Mouse (Mus musculus) neural tube, embryonic 12.5 days (tissue): ENCODE data around the gene Ttll6. TPM values are rescaled to one million over a fixed set of nuclear protein-coding genes. Genes with fewer than 3 reads are reported as not detected.

ENCODE experiments used
- ATAC-seq: fragments of 200-750 bp; cut with Nextera tagmentation; 2 replicates; pipeline ENCODE4 v1.8.0; 2017; ENCODE audit warnings: low read depth, mild to moderate bottlenecking, moderate TSS enrichment, moderate library complexity; ENCODE audit not compliant: low FRiP score
- H3K27ac ChIP-seq: fragments of 300-500 bp; sonication (generic); 2 replicates; pipeline ENCODE4 v1.5.1; 2016
- H3K27me3 ChIP-seq: fragments of 300-500 bp; sonication (generic); replicated peaks from 2 replicates; pipeline ENCODE4 v1.6.1; 2016; ENCODE audit warnings: mild to moderate bottlenecking
- H3K36me3 ChIP-seq: fragments of 300-500 bp; sonication (generic); 2 replicates; pipeline ENCODE4 v1.6.1; 2016; ENCODE audit warnings: mild to moderate bottlenecking
- H3K4me1 ChIP-seq: fragments of 300-500 bp; sonication (generic); 2 replicates; pipeline ENCODE4 v1.6.1; 2016
- H3K4me2 ChIP-seq: fragments of 300-500 bp; sonication (generic); replicated peaks from 2 replicates; pipeline ENCODE4 v1.6.1; 2016; ENCODE audit warnings: mild to moderate bottlenecking
- H3K4me3 ChIP-seq: fragments of 300-500 bp; sonication (generic); 2 replicates; pipeline ENCODE4 v1.5.1; 2016
- H3K9ac ChIP-seq: fragments of 300-500 bp; sonication (generic); 2 replicates; pipeline ENCODE4 v1.6.1; 2016; ENCODE audit warnings: mild to moderate bottlenecking
- H3K9me3 ChIP-seq: fragments of 300-500 bp; sonication (generic); 2 replicates; pipeline ENCODE4 v1.6.1; 2016; ENCODE audit warnings: mild to moderate bottlenecking
- WGBS: fragments of 180-500 bp; shearing (Covaris S2); methylation state at CpG from one replicate; pipeline ENCODE4 v1.1.7; 2016; 5-methylcytosine and 5-hydroxymethylcytosine counted together
- polyA plus RNA-seq: library from polyadenylated mRNA; unstranded; fragments of >200 nt; fragmentation: Nextera tagmentation; extraction: Ambion mirVana; gene quantifications from 2 replicates; pipeline ENCODE4 v1.2.1, GENCODE M21; 2016

Gene Ttll6
- polyA plus RNA-seq, 1 experiment from 2014 or later, result not detected

GRCm38 (mm10) chr11:96181061-96181460 lies 47.5 kb downstream of the Ttll6 start:
- Histone ChIP-seq H3K27me3 (peaks cover 95% of the 10 kb centered on the region), H3K4me2 (no peak overlapping the region), H3K4me3 (no peak overlapping the region), H3K27ac (no peak overlapping the region), H3K36me3 (no peaks in the 10 kb centered on the region), H3K4me1 (no peaks in the 10 kb centered on the region; the same call in 1 of the 2 replicates), H3K9me3 (0 out of 2 replicates have a peak, but pooled peaks cover 8% of the 10 kb centered on the region), H3K9ac (no peak overlapping the region)
- WGBS, result 18% methylated on average over 4 of the region's 4 CpGs
- no peak for ATAC-seq

GRCm38 (mm10) chr11:96184233-96184632 lies 50.6 kb downstream of the Ttll6 start:
- no peaks in the 10 kb centered on the region for H3K36me3 ChIP-seq
- no peak overlapping the region for H3K4me3 ChIP-seq
- 0 out of 2 replicates have a peak, but pooled peaks cover 8% of the 10 kb centered on the region for H3K9me3 ChIP-seq
- ATAC-seq, result no peak
- H3K27ac ChIP-seq, result no peak overlapping the region
- no peaks in the 10 kb centered on the region for H3K4me1 ChIP-seq
- H3K4me2 ChIP-seq, result no peak overlapping the region
- peaks cover 99% of the 10 kb centered on the region for H3K27me3 ChIP-seq
- no peak overlapping the region for H3K9ac ChIP-seq

- Histone ChIP-seq H3K36me3 (no peaks in the 10 kb centered on the region), H3K4me1 (0 out of 2 replicates have a peak, but pooled peaks cover 5% of the 10 kb centered on the region), H3K4me2 (no peak overlapping the region), H3K4me3 (no peak overlapping the region), H3K27ac (no peak overlapping the region), H3K27me3 (peaks cover 98% of the 10 kb centered on the region), H3K9me3 (0 out of 2 replicates have a peak, but pooled peaks cover 8% of the 10 kb centered on the region), H3K9ac (no peak overlapping the region)
- 13% methylated on average over 4 of the region's 4 CpGs for WGBS
- no peak for ATAC-seq
Observed at GRCm38 (mm10) chr11:96187321-96187720, 53.7 kb downstream of the Ttll6 start.

- Histone ChIP-seq H3K36me3 (no peaks in the 10 kb centered on the region), H3K4me1 (peaks cover 17% of the 10 kb centered on the region), H3K4me3 (no peak overlapping the region), H3K9ac (no peak overlapping the region), H3K4me2 (peak overlapping the region; percentile 18; the same call in 1 of the 2 replicates), H3K27me3 (peaks cover 98% of the 10 kb centered on the region), H3K27ac (no peak overlapping the region), H3K9me3 (no peaks in the 10 kb centered on the region)
- ATAC-seq, result no peak
- WGBS, result under 1% methylated on average over 28 of the region's 28 CpGs
Observed at GRCm38 (mm10) chr11:96189810-96190522, 56.4 kb downstream of the Ttll6 start.

- 2% methylated on average over 5 of the region's 5 CpGs for WGBS
- H3K4me1 ChIP-seq, result peaks cover 17% of the 10 kb centered on the region
Observed at GRCm38 (mm10) chr11:96191132-96191531, 57.5 kb downstream of the Ttll6 start.

GRCm38 (mm10) chr11:96193521-96194400 lies 60.2 kb downstream of the Ttll6 start, which contains the start of gene Hoxb13:
Gene Hoxb13 (plus strand): TSS chr11:96194316.
- Histone ChIP-seq H3K9me3 (no peaks in the 10 kb centered on the region), H3K27ac (no peak within 1 kb of the TSS), H3K4me3 (peak within 1 kb of the TSS; percentile 23), H3K4me2 (peak within 1 kb of the TSS; percentile 52), H3K9ac (no peak within 1 kb of the TSS), H3K4me1 (peaks cover 17% of the 10 kb centered on the region), H3K36me3 (no peaks in the 10 kb centered on the region), H3K27me3 (peaks cover 98% of the 10 kb centered on the region)
- ATAC-seq, result no peak
- under 1% methylated on average over 35 of the region's 35 CpGs for WGBS

More at GRCm38 (mm10) chr11:96191132-96191531, 57.5 kb downstream of the Ttll6 start:
- H3K27ac ChIP-seq, result no peak overlapping the region
- H3K9ac ChIP-seq, result no peak overlapping the region
- peaks cover 98% of the 10 kb centered on the region for H3K27me3 ChIP-seq
- no peak overlapping the region for H3K4me3 ChIP-seq
- H3K9me3 ChIP-seq, result no peaks in the 10 kb centered on the region
- ATAC-seq, result no peak
- H3K36me3 ChIP-seq, result no peaks in the 10 kb centered on the region
- no peak overlapping the region for H3K4me2 ChIP-seq

- ATAC-seq, result no peak
- Histone ChIP-seq H3K9ac (no peak overlapping the region), H3K27me3 (peaks cover 98% of the 10 kb centered on the region), H3K4me2 (peak overlapping the region; percentile 52), H3K27ac (no peak overlapping the region), H3K36me3 (no peaks in the 10 kb centered on the region), H3K9me3 (no peaks in the 10 kb centered on the region), H3K4me3 (peak overlapping the region; percentile 23), H3K4me1 (peaks cover 17% of the 10 kb centered on the region)
- under 1% methylated on average over 10 of the region's 10 CpGs for WGBS
Observed at GRCm38 (mm10) chr11:96194401-96194710, 60.8 kb downstream of the Ttll6 start.

GRCm38 (mm10) chr11:96194961-96195640 lies 61.5 kb downstream of the Ttll6 start:
- no peak overlapping the region for H3K9ac ChIP-seq
- 4% methylated on average over 11 of the region's 11 CpGs for WGBS
- no peak overlapping the region for H3K27ac ChIP-seq
- no peaks in the 10 kb centered on the region for H3K9me3 ChIP-seq
- no peak for ATAC-seq
- peaks cover 100% of the 10 kb centered on the region for H3K27me3 ChIP-seq
- no peak overlapping the region for H3K4me3 ChIP-seq
- H3K36me3 ChIP-seq, result no peaks in the 10 kb centered on the region
- peak overlapping the region; percentile 52; the same call in 1 of the 2 replicates for H3K4me2 ChIP-seq
- H3K4me1 ChIP-seq, result peaks cover 17% of the 10 kb centered on the region

- Histone ChIP-seq H3K4me2 (no peak overlapping the region), H3K36me3 (no peaks in the 10 kb centered on the region), H3K9ac (no peak overlapping the region), H3K27ac (no peak overlapping the region), H3K27me3 (peaks cover 100% of the 10 kb centered on the region), H3K4me3 (no peak overlapping the region), H3K4me1 (peaks cover 17% of the 10 kb centered on the region), H3K9me3 (no peaks in the 10 kb centered on the region)
- ATAC-seq, result no peak
- WGBS, result 2% methylated on average over 20 of the region's 20 CpGs
Observed at GRCm38 (mm10) chr11:96195769-96196280, 62.2 kb downstream of the Ttll6 start.

GRCm38 (mm10) chr11:96198642-96199041 lies 65.1 kb downstream of the Ttll6 start:
- ATAC-seq, result no peak
- no peak overlapping the region for H3K27ac ChIP-seq
- 0% methylated on average over 12 of the region's 12 CpGs for WGBS

GRCm38 (mm10) chr11:96199181-96200086 lies 65.8 kb downstream of the Ttll6 start:
- H3K27me3 ChIP-seq, result peaks cover 99% of the 10 kb centered on the region
- H3K9me3 ChIP-seq, result no peaks in the 10 kb centered on the region
- peak overlapping the region; percentile 5; the same call in 1 of the 2 replicates for H3K4me3 ChIP-seq
- H3K9ac ChIP-seq, result no peak overlapping the region
- 2% methylated on average over 22 of the region's 22 CpGs for WGBS
- no peak for ATAC-seq
- peaks cover 10% of the 10 kb centered on the region; the same call in 1 of the 2 replicates for H3K4me1 ChIP-seq
- H3K4me2 ChIP-seq, result peak overlapping the region; percentile 34
- no peak overlapping the region for H3K27ac ChIP-seq
- no peaks in the 10 kb centered on the region for H3K36me3 ChIP-seq

More at GRCm38 (mm10) chr11:96198642-96199041, 65.1 kb downstream of the Ttll6 start:
- no peak overlapping the region; the same call in 1 of the 2 replicates for H3K4me3 ChIP-seq
- H3K4me2 ChIP-seq, result no peak overlapping the region
- H3K27me3 ChIP-seq, result peaks cover 99% of the 10 kb centered on the region
- peaks cover 18% of the 10 kb centered on the region for H3K4me1 ChIP-seq
- no peak overlapping the region for H3K9ac ChIP-seq
- H3K9me3 ChIP-seq, result no peaks in the 10 kb centered on the region
- H3K36me3 ChIP-seq, result no peaks in the 10 kb centered on the region
